Mouse (Mus musculus) E14TG2a.4 (cell line): ENCODE measurements at regions not wholly inside any gene's neighbourhood (a gene's known extent, or its start where the extent isn't known, plus 50 kb on each side); places are given as distances from the start of the nearest gene placed in this dataset.

ENCODE experiments used
- CTCF ChIP-seq: conservative IDR thresholded peaks from 2 replicates; pipeline ENCODE4 v1.5.1; 2014; ENCODE audit warnings: low read length
- POU5F1 ChIP-seq: IDR thresholded peaks from 2 replicates; pipeline ENCODE4 v1.6.1; 2014; ENCODE audit warnings: low read length, borderline replicate concordance

GRCm38 (mm10) chr2:135571599-135571998 is 87.2 kb upstream of the Plcb4 start:
- no peak for TF ChIP-seq POU5F1
- TF ChIP-seq CTCF: no peak
